Mouse (Mus musculus) liver, embryonic 12.5 days (tissue): ENCODE measurements around the gene Gm45785. TPM values are rescaled to one million over a fixed set of nuclear protein-coding genes. Genes with fewer than 3 reads are reported as not detected.
A peak's percentile ranks its signal among the peaks of the same experiment; 100 is the strongest.

ENCODE experiments used
- ATAC-seq: fragments of 200-750 bp; cut with Nextera tagmentation; 2 replicates; pipeline ENCODE4 v1.8.0; 2017; ENCODE audit warnings: moderate number of reproducible peaks, mild to moderate bottlenecking, moderate library complexity
- H3K27ac ChIP-seq: fragments of 300-500 bp; sonication (generic); 2 replicates; pipeline ENCODE4 v1.5.1; 2016; ENCODE audit warnings: mild to moderate bottlenecking
- H3K27me3 ChIP-seq: fragments of 300-500 bp; sonication (generic); replicated peaks from 2 replicates; pipeline ENCODE4 v1.6.1; 2016; ENCODE audit warnings: mild to moderate bottlenecking, moderate library complexity
- H3K36me3 ChIP-seq: fragments of 300-500 bp; sonication (generic); 2 replicates; pipeline ENCODE4 v1.6.1; 2016; ENCODE audit warnings: mild to moderate bottlenecking, moderate library complexity
- H3K4me1 ChIP-seq: fragments of 300-500 bp; sonication (generic); 2 replicates; pipeline ENCODE4 v1.6.1; 2016
- H3K4me2 ChIP-seq: fragments of 300-500 bp; sonication (generic); 2 replicates; pipeline ENCODE4 v1.6.1; 2016; ENCODE audit warnings: mild to moderate bottlenecking, moderate library complexity
- H3K4me3 ChIP-seq: fragments of 300-500 bp; sonication (generic); 2 replicates; pipeline ENCODE4 v1.5.1; 2016; ENCODE audit warnings: mild to moderate bottlenecking, moderate library complexity
- H3K9ac ChIP-seq: fragments of 300-500 bp; sonication (generic); 2 replicates; pipeline ENCODE4 v1.6.1; 2016; ENCODE audit warnings: mild to moderate bottlenecking, moderate library complexity
- H3K9me3 ChIP-seq: fragments of 300-500 bp; sonication (generic); replicated peaks from 2 replicates; pipeline ENCODE4 v1.6.1; 2016; ENCODE audit warnings: mild to moderate bottlenecking, moderate library complexity
- WGBS: fragments of 180-500 bp; shearing (Covaris S2); methylation state at CpG from one replicate; pipeline ENCODE4 v1.1.7; 2016; ENCODE audit not compliant: insufficient replicate concordance; 5-methylcytosine and 5-hydroxymethylcytosine counted together
- polyA plus RNA-seq: library from polyadenylated mRNA; unstranded; fragments of >200 nt; fragmentation: Nextera tagmentation; extraction: Ambion mirVana; gene quantifications from 2 replicates; pipeline ENCODE4 v1.2.1, GENCODE M21; 2016

Gm45785 gene
- polyA plus RNA-seq, 1 experiment from 2014 or later = not detected

- Histone ChIP-seq H3K9ac (no peak overlapping the region), H3K36me3 (no peaks in the 10 kb centered on the region), H3K9me3 (no peaks in the 10 kb centered on the region), H3K27ac (no peak overlapping the region), H3K4me2 (no peak overlapping the region), H3K27me3 (peaks cover 76% of the 10 kb centered on the region), H3K4me3 (no peak overlapping the region), H3K4me1 (no peaks in the 10 kb centered on the region)
- WGBS = 31% methylated on average over 19 of the region's 19 CpGs
- no peak for ATAC-seq
These were observed 15.1 kb downstream of the Gm45785 start for GRCm38 (mm10) chr7:140840750-140841735.

- no peaks in the 10 kb centered on the region for H3K9me3 ChIP-seq
These were observed 16.6 kb downstream of the Gm45785 start for GRCm38 (mm10) chr7:140839556-140839955.

GRCm38 (mm10) chr7:140836243-140837115 lies 19.7 kb downstream of the Gm45785 start:
- Histone ChIP-seq H3K36me3 (no peaks in the 10 kb centered on the region), H3K9ac (no peak overlapping the region), H3K27ac (no peak overlapping the region), H3K9me3 (no peaks in the 10 kb centered on the region), H3K4me1 (peaks cover 9% of the 10 kb centered on the region), H3K27me3 (peaks cover 55% of the 10 kb centered on the region), H3K4me2 (no peak overlapping the region), H3K4me3 (no peak overlapping the region)
- no peak for ATAC-seq
- 74% methylated on average over 9 of the region's 9 CpGs for WGBS

More at GRCm38 (mm10) chr7:140839556-140839955, 16.6 kb downstream of the Gm45785 start:
- Histone ChIP-seq H3K4me2 (no peak overlapping the region), H3K27me3 (peaks cover 68% of the 10 kb centered on the region), H3K4me1 (peaks cover 9% of the 10 kb centered on the region), H3K36me3 (no peaks in the 10 kb centered on the region), H3K9ac (no peak overlapping the region), H3K27ac (no peak overlapping the region), H3K4me3 (no peak overlapping the region)
- no peak for ATAC-seq
- WGBS = 54% methylated on average over 5 of the region's 5 CpGs

GRCm38 (mm10) chr7:140835758-140836087 lies 20.4 kb downstream of the Gm45785 start:
- no peak overlapping the region for H3K4me3 ChIP-seq
- peak overlapping the region; percentile 33; the same call in 1 of the 2 replicates for H3K4me2 ChIP-seq
- peaks cover 9% of the 10 kb centered on the region for H3K4me1 ChIP-seq
- H3K27me3 ChIP-seq = peaks cover 48% of the 10 kb centered on the region
- ATAC-seq = peak; percentile 24; the same call in 1 of the 2 replicates
- H3K27ac ChIP-seq = no peak overlapping the region
- no peaks in the 10 kb centered on the region for H3K36me3 ChIP-seq
- WGBS = 57% methylated on average over 2 of the region's 2 CpGs
- no peaks in the 10 kb centered on the region for H3K9me3 ChIP-seq
- no peak overlapping the region for H3K9ac ChIP-seq

- H3K27me3 ChIP-seq = peaks cover 43% of the 10 kb centered on the region
- H3K9ac ChIP-seq = no peak within 1 kb of the TSS
- H3K9me3 ChIP-seq = no peaks in the 10 kb centered on the region
- peaks cover 9% of the 10 kb centered on the region for H3K4me1 ChIP-seq
- ATAC-seq = peak; percentile 62
- H3K4me2 ChIP-seq = peak within 1 kb of the TSS; percentile 33
- no peaks in the 10 kb centered on the region for H3K36me3 ChIP-seq
- H3K4me3 ChIP-seq = no peak within 1 kb of the TSS
- H3K27ac ChIP-seq = no peak within 1 kb of the TSS
- 43% methylated on average over 20 of the region's 20 CpGs for WGBS
These were observed 21.0 kb downstream of the Gm45785 start, which contains the start of gene Urah for GRCm38 (mm10) chr7:140834968-140835757. Urah (plus strand) TSS chr7:140835018.

- Histone ChIP-seq H3K4me2 (no peak overlapping the region), H3K27me3 (peaks cover 27% of the 10 kb centered on the region), H3K4me1 (peaks cover 9% of the 10 kb centered on the region), H3K9me3 (no peaks in the 10 kb centered on the region), H3K27ac (no peak overlapping the region), H3K9ac (no peak overlapping the region), H3K4me3 (no peak overlapping the region), H3K36me3 (no peaks in the 10 kb centered on the region)
- whole genome bisulfite sequencing = 68% methylated on average over 4 of the region's 4 CpGs
- ATAC-seq = no peak
These were observed 22.8 kb downstream of the Gm45785 start for GRCm38 (mm10) chr7:140833341-140833740.

GRCm38 (mm10) chr7:140831447-140831846 lies 24.7 kb downstream of the Gm45785 start:
- H3K36me3 ChIP-seq = no peaks in the 10 kb centered on the region
- 52% methylated on average over 6 of the region's 6 CpGs for WGBS
- H3K27me3 ChIP-seq = peaks cover 13% of the 10 kb centered on the region
- no peak overlapping the region for H3K9ac ChIP-seq
- H3K4me1 ChIP-seq = peaks cover 9% of the 10 kb centered on the region
- no peak overlapping the region for H3K27ac ChIP-seq
- no peak for ATAC-seq
- no peak overlapping the region for H3K4me3 ChIP-seq
- H3K4me2 ChIP-seq = no peak overlapping the region
- H3K9me3 ChIP-seq = no peaks in the 10 kb centered on the region

- ATAC-seq = no peak
These were observed 27.8 kb downstream of the Gm45785 start for GRCm38 (mm10) chr7:140828171-140828881.

GRCm38 (mm10) chr7:140822731-140823130 lies 33.4 kb downstream of the Gm45785 start:
- Histone ChIP-seq H3K9ac (no peak overlapping the region), H3K4me3 (no peak overlapping the region), H3K27me3 (peaks cover 7% of the 10 kb centered on the region; the same call in 1 of the 2 replicates), H3K36me3 (no peaks in the 10 kb centered on the region), H3K9me3 (no peaks in the 10 kb centered on the region), H3K4me1 (0 out of 2 replicates have a peak, but pooled peaks cover 9% of the 10 kb centered on the region), H3K4me2 (no peak overlapping the region), H3K27ac (no peak overlapping the region)
- 73% methylated on average over 4 of the region's 4 CpGs for WGBS
- no peak for ATAC-seq

More at GRCm38 (mm10) chr7:140828171-140828881, 27.8 kb downstream of the Gm45785 start:
- H3K4me1 ChIP-seq = no peaks in the 10 kb centered on the region
- no peak overlapping the region for H3K4me2 ChIP-seq
- no peak overlapping the region for H3K27ac ChIP-seq
- no peak overlapping the region for H3K9ac ChIP-seq
- H3K4me3 ChIP-seq = no peak overlapping the region
- no peaks in the 10 kb centered on the region for H3K9me3 ChIP-seq
- WGBS = 23% methylated on average over 8 of the region's 8 CpGs
- H3K27me3 ChIP-seq = peaks cover 7% of the 10 kb centered on the region
- no peaks in the 10 kb centered on the region for H3K36me3 ChIP-seq

GRCm38 (mm10) chr7:140821653-140822329 lies 34.3 kb downstream of the Gm45785 start, which contains the start of gene Zfp941:
Zfp941 (minus strand) TSS chr7:140822178.
- Histone ChIP-seq H3K9ac (peak within 1 kb of the TSS; percentile 9; the same call in 1 of the 2 replicates), H3K9me3 (no peaks in the 10 kb centered on the region)
- ATAC-seq = peak; percentile 63

More at GRCm38 (mm10) chr7:140821653-140822329, 34.3 kb downstream of the Gm45785 start, which contains the start of gene Zfp941:
- Histone ChIP-seq H3K4me1 (0 out of 2 replicates have a peak, but pooled peaks cover 9% of the 10 kb centered on the region), H3K4me3 (peak within 1 kb of the TSS; percentile 41), H3K36me3 (no peaks in the 10 kb centered on the region), H3K4me2 (peak within 1 kb of the TSS; percentile 64), H3K27ac (no peak within 1 kb of the TSS), H3K27me3 (peaks cover 7% of the 10 kb centered on the region; the same call in 1 of the 2 replicates)
- 5% methylated on average over 21 of the region's 21 CpGs for WGBS
